Mouse (Mus musculus) midbrain, embryonic 13.5 days (tissue): ENCODE measurements around the gene Lrrc8b. TPM values are rescaled to one million over a fixed set of nuclear protein-coding genes. Genes with fewer than 3 reads are reported as not detected.

Experiments used
- ATAC-seq: fragments of 200-750 bp; cut with Nextera tagmentation; 2 replicates; pipeline ENCODE4 v1.8.0; 2017; ENCODE audit warnings: mild to moderate bottlenecking, moderate TSS enrichment, moderate library complexity
- H3K27ac ChIP-seq: fragments of 300-500 bp; sonication (generic); 2 replicates; pipeline ENCODE4 v1.5.1; 2015; ENCODE audit warnings: inconsistent platforms, mild to moderate bottlenecking, moderate library complexity
- H3K27me3 ChIP-seq: fragments of 300-500 bp; sonication (generic); 2 replicates; pipeline ENCODE4 v1.6.1; 2015; ENCODE audit warnings: mild to moderate bottlenecking, inconsistent platforms
- H3K36me3 ChIP-seq: fragments of 300-500 bp; sonication (generic); 2 replicates; pipeline ENCODE4 v1.6.1; 2015; ENCODE audit warnings: mild to moderate bottlenecking, inconsistent platforms
- H3K4me1 ChIP-seq: fragments of 300-500 bp; sonication (generic); replicated peaks from 2 replicates; pipeline ENCODE4 v1.6.1; 2015; ENCODE audit warnings: inconsistent platforms
- H3K4me2 ChIP-seq: fragments of 300-500 bp; sonication (generic); replicated peaks from 2 replicates; pipeline ENCODE4 v1.6.1; 2015; ENCODE audit warnings: moderate library complexity, mild to moderate bottlenecking, inconsistent platforms
- H3K4me3 ChIP-seq: fragments of 300-500 bp; sonication (generic); replicated peaks from 2 replicates; pipeline ENCODE4 v1.5.1; 2015; ENCODE audit warnings: mild to moderate bottlenecking, inconsistent platforms
- H3K9ac ChIP-seq: fragments of 300-500 bp; sonication (generic); replicated peaks from 2 replicates; pipeline ENCODE4 v1.6.1; 2015; ENCODE audit warnings: mild to moderate bottlenecking, inconsistent platforms
- H3K9me3 ChIP-seq: fragments of 300-500 bp; sonication (generic); 2 replicates; pipeline ENCODE4 v1.6.1; 2016; ENCODE audit warnings: mild to moderate bottlenecking, inconsistent platforms
- WGBS: fragments of 180-500 bp; shearing (Covaris S2); methylation state at CpG from one replicate; pipeline ENCODE4 v1.1.7; 2015; 5-methylcytosine and 5-hydroxymethylcytosine counted together
- polyA plus RNA-seq: library from polyadenylated mRNA; unstranded; fragments of >200 nt; fragmentation: Nextera tagmentation; extraction: Ambion mirVana; gene quantifications from 2 replicates; pipeline ENCODE4 v1.2.1, GENCODE M21; 2015

Lrrc8b gene
- polyA plus RNA-seq, 1 experiment from 2014 or later, result 11.3 TPM

- Histone ChIP-seq H3K36me3 (peaks cover 13% of the 10 kb centered on the region), H3K4me2 (no peak overlapping the region), H3K27me3 (peaks cover 19% of the 10 kb centered on the region; the same call in 1 of the 2 replicates), H3K9ac (no peak overlapping the region), H3K9me3 (no peaks in the 10 kb centered on the region), H3K4me1 (peaks cover 48% of the 10 kb centered on the region), H3K27ac (no peak overlapping the region), H3K4me3 (no peak overlapping the region)
- WGBS, result 60% methylated on average over 4 of the region's 4 CpGs
- peak; percentile 61 for ATAC-seq
Measured at GRCm38 (mm10) chr5:105491389-105491788, 75.8 kb downstream of the Lrrc8b start.

- peaks cover 19% of the 10 kb centered on the region; the same call in 1 of the 2 replicates for H3K27me3 ChIP-seq
- H3K9ac ChIP-seq, result no peak overlapping the region
- H3K4me2 ChIP-seq, result no peak overlapping the region
- no peaks in the 10 kb centered on the region for H3K9me3 ChIP-seq
- H3K4me1 ChIP-seq, result peaks cover 50% of the 10 kb centered on the region
- WGBS, result 7% methylated on average over 10 of the region's 10 CpGs
- H3K36me3 ChIP-seq, result 0 out of 2 replicates have a peak, but pooled peaks cover 5% of the 10 kb centered on the region
- H3K27ac ChIP-seq, result 0 out of 2 replicates have a peak overlapping the region, but pooled peaks have one; percentile 45
- no peak overlapping the region for H3K4me3 ChIP-seq
- ATAC-seq, result peak; percentile 49
Measured at GRCm38 (mm10) chr5:105492367-105493246, 77.0 kb downstream of the Lrrc8b start.

DNA sequence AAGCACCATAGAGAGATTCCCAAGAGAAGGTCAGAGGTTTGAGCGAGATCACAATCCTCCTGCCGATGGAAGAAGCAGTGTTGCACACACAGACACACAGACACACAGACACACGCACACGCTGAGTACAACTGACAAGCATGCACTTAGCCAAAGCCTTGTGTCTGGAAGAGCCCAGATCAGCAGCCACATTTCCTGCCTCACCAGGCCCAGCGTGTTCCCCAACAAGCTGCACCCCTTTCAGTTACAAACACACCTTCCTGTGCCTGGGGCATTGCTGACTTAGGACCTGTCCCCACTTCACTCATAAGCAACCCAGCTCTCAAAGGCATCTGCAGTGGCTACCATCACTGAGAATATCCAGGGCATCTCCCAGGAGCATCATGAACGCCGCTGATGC, 77.8 kb downstream of the Lrrc8b start:
- Histone ChIP-seq H3K27me3 (peaks cover 19% of the 10 kb centered on the region; the same call in 1 of the 2 replicates), H3K36me3 (no peaks in the 10 kb centered on the region), H3K4me3 (no peak overlapping the region), H3K27ac (peak overlapping the region; percentile 45; the same call in 1 of the 2 replicates), H3K4me2 (no peak overlapping the region), H3K9ac (no peak overlapping the region), H3K9me3 (no peaks in the 10 kb centered on the region), H3K4me1 (peaks cover 50% of the 10 kb centered on the region)
- WGBS, result 64% methylated on average over 7 of the region's 7 CpGs
- no peak for ATAC-seq

DNA sequence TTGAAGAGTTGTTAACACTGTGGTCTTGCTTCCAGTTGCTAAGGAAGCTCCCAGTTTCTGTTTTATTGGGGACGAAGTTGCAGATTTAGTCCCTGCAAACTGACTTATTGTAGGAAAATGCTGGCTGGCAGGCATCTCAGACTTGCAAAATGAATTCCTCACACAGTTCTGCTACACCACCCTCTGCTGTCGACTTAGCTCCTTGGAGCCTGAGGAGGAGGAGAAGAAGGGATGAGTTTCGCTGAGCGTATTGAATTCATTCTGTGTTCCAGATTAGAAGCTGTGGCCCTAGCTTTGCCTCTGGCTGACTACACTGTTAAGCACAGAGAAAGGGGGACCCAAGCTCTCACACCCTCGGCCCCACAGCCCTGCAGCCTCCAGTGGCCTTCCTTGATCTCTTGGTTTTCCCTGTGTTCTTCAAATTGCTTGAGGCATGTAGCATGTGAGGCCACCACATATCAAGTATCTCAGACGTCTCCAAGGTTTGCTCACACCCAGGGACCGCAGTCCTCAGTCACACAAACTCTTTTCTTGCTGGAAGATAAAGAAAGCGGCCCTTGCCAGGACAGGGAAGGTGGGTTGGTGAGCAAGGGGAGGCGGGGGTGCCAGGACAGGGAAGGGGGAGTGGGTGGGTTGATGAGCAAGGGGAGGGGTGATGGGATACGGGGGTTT, 78.8 kb downstream of the Lrrc8b start:
- Histone ChIP-seq H3K9ac (peak overlapping the region; percentile 15; the same call in 1 of the 2 replicates), H3K4me2 (peak overlapping the region; percentile 49), H3K9me3 (no peaks in the 10 kb centered on the region), H3K4me1 (peaks cover 50% of the 10 kb centered on the region), H3K4me3 (no peak overlapping the region), H3K27ac (peak overlapping the region; percentile 64; the same call in 1 of the 2 replicates), H3K36me3 (no peaks in the 10 kb centered on the region), H3K27me3 (peaks cover 19% of the 10 kb centered on the region; the same call in 1 of the 2 replicates)
- 24% methylated on average over 10 of the region's 10 CpGs for WGBS
- 0 out of 2 replicates have a peak, but pooled peaks have one; percentile 5 for ATAC-seq

GRCm38 (mm10) chr5:105494918-105495901, 79.6 kb downstream of the Lrrc8b start:
- peak; percentile 70 for ATAC-seq
- no peaks in the 10 kb centered on the region for H3K9me3 ChIP-seq
- H3K27ac ChIP-seq, result 0 out of 2 replicates have a peak overlapping the region, but pooled peaks have one; percentile 2
- H3K27me3 ChIP-seq, result peaks cover 19% of the 10 kb centered on the region; the same call in 1 of the 2 replicates
- peak overlapping the region; percentile 19; the same call in 1 of the 2 replicates for H3K4me3 ChIP-seq
- peaks cover 55% of the 10 kb centered on the region for H3K4me1 ChIP-seq
- no peaks in the 10 kb centered on the region for H3K36me3 ChIP-seq
- WGBS, result 3% methylated on average over 22 of the region's 24 CpGs
- 0 out of 2 replicates have a peak overlapping the region, but pooled peaks have one; percentile 23 for H3K9ac ChIP-seq
- peak overlapping the region; percentile 49 for H3K4me2 ChIP-seq

- Histone ChIP-seq H3K9me3 (no peaks in the 10 kb centered on the region), H3K9ac (no peak overlapping the region), H3K27ac (no peak overlapping the region), H3K4me2 (no peak overlapping the region), H3K4me3 (no peak overlapping the region), H3K27me3 (peaks cover 14% of the 10 kb centered on the region; the same call in 1 of the 2 replicates), H3K4me1 (peaks cover 62% of the 10 kb centered on the region), H3K36me3 (no peaks in the 10 kb centered on the region)
- ATAC-seq, result no peak
- WGBS, result 77% methylated on average over 4 of the region's 4 CpGs
Measured at GRCm38 (mm10) chr5:105496133-105496532, 80.6 kb downstream of the Lrrc8b start.

GRCm38 (mm10) chr5:105496586-105496985, 81.0 kb downstream of the Lrrc8b start:
- ATAC-seq, result no peak
- Histone ChIP-seq H3K36me3 (no peaks in the 10 kb centered on the region), H3K27ac (no peak overlapping the region), H3K9ac (no peak overlapping the region), H3K4me3 (no peak overlapping the region), H3K9me3 (no peaks in the 10 kb centered on the region), H3K27me3 (peaks cover 10% of the 10 kb centered on the region; the same call in 1 of the 2 replicates), H3K4me2 (no peak overlapping the region), H3K4me1 (peaks cover 65% of the 10 kb centered on the region)
- WGBS, result 71% methylated on average over 7 of the region's 7 CpGs

- 37% methylated on average over 4 of the region's 4 CpGs for WGBS
- peaks cover 5% of the 10 kb centered on the region; the same call in 1 of the 2 replicates for H3K27me3 ChIP-seq
- no peak overlapping the region for H3K9ac ChIP-seq
- H3K4me2 ChIP-seq, result no peak overlapping the region
- peaks cover 45% of the 10 kb centered on the region for H3K4me1 ChIP-seq
- no peak for ATAC-seq
- peak overlapping the region; percentile 8; the same call in 1 of the 2 replicates for H3K27ac ChIP-seq
- H3K9me3 ChIP-seq, result no peaks in the 10 kb centered on the region
- H3K4me3 ChIP-seq, result no peak overlapping the region
- H3K36me3 ChIP-seq, result no peaks in the 10 kb centered on the region
Measured at GRCm38 (mm10) chr5:105498429-105499000, 82.9 kb downstream of the Lrrc8b start.

DNA sequence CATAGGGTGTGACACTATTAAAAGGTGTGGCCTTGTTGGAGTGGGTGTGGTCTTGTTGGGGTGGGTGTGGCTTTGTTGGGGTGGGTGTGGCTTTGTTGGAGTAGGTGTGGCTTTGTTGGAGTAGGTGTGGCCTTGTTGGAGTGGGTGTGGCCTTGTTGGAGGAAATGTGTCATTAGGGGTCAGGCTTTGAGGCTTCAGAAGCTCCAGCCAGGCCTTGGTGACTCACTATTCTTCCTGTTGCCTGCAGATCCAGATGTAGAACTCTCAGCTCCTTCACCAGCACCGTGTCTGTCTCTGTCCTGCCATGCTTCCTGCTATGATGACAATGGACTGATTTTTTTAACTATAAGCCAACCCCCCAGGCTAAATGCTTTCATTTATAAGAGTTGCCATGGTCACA, 83.8 kb downstream of the Lrrc8b start:
- 41% methylated on average over 1 of the region's 1 CpGs for WGBS
- no peak for ATAC-seq
- H3K4me1 ChIP-seq, result peaks cover 37% of the 10 kb centered on the region

GRCm38 (mm10) chr5:105500132-105501121, 84.9 kb downstream of the Lrrc8b start:
- peak overlapping the region; percentile 16; the same call in 1 of the 2 replicates for H3K9ac ChIP-seq
- no peaks in the 10 kb centered on the region for H3K27me3 ChIP-seq
- peak; percentile 37 for ATAC-seq

More for the DNA sequence above, 83.8 kb downstream of the Lrrc8b start:
- no peak overlapping the region for H3K9ac ChIP-seq
- H3K27ac ChIP-seq, result no peak overlapping the region
- H3K9me3 ChIP-seq, result no peaks in the 10 kb centered on the region
- no peaks in the 10 kb centered on the region for H3K27me3 ChIP-seq
- no peak overlapping the region for H3K4me2 ChIP-seq
- no peaks in the 10 kb centered on the region for H3K36me3 ChIP-seq
- H3K4me3 ChIP-seq, result no peak overlapping the region

More at GRCm38 (mm10) chr5:105500132-105501121, 84.9 kb downstream of the Lrrc8b start:
- no peaks in the 10 kb centered on the region for H3K9me3 ChIP-seq
- H3K36me3 ChIP-seq, result no peaks in the 10 kb centered on the region
- H3K4me3 ChIP-seq, result no peak overlapping the region
- H3K4me2 ChIP-seq, result no peak overlapping the region; the same call in 1 of the 2 replicates
- H3K4me1 ChIP-seq, result peaks cover 26% of the 10 kb centered on the region
- WGBS, result 43% methylated on average over 12 of the region's 12 CpGs
- H3K27ac ChIP-seq, result peak overlapping the region; percentile 48
